Mouse (Mus musculus) megakaryocyte, embryonic 14.5 days (primary cell): ENCODE measurements at regions not wholly inside any gene's neighbourhood (a gene's known extent, or its start where the extent isn't known, plus 50 kb on each side); places are given as distances from the start of the nearest gene placed in this dataset.

Experiments
- FLI1 ChIP-seq: IDR thresholded peaks from 2 replicates; pipeline ENCODE4 v1.6.1; 2012; ENCODE audit warnings: low read length, inconsistent platforms, mixed read lengths
- GATA1 ChIP-seq: IDR thresholded peaks from 3 replicates; pipeline ENCODE4 v1.6.1; 2012; ENCODE audit warnings: mixed read lengths, low read length, inconsistent platforms, borderline replicate concordance

DNA sequence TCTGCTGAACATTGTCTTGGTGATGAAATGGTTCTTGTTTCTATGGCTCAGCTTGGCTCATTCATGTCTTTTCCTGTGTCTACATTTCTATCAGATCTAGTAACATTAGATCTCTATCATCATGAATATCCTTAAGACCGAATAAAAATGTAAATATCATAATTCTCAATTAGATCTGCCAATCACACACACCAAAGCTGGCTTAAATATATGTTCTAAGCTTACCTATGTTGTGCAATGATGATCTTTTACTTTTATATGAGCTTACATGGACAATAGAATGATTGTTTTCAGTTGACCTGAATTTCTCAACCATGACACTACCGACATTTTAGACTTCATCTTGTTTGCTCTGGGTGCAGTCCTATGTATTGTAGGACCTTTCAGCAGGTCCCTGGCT, 440.4 kb downstream of the Fam198b start:
- TF ChIP-seq GATA1: no peak
- no peak for TF ChIP-seq FLI1
